Mouse (Mus musculus): ENCODE measurements around the gene Birc2. TPM values are rescaled to one million over a fixed set of nuclear protein-coding genes. Genes with fewer than 3 reads are reported as not detected.

The Birc2 gene
- polyA plus RNA-seq, 1 experiment from 2014 or later = 41.8 TPM

GRCm38 (mm10) chr9:7773686-7774085, 63.2 kb downstream of the Birc2 start:
- H3K27me3 ChIP-seq (ENCODE audit: control insufficient read depth, insufficient read depth, low read depth, low read length) = no peaks in the 10 kb centered on the region
- WGBS = 98% methylated on average over 5 of the region's 5 CpGs
- H3K4me1 ChIP-seq (ENCODE audit: control insufficient read depth, insufficient read depth, low read length) = no peaks in the 10 kb centered on the region
- no peak overlapping the region for H3K4me3 ChIP-seq (ENCODE audit: low read depth, low read length)
- ATAC-seq = no peak
- H3K27ac ChIP-seq (ENCODE audit: low read length) = no peak overlapping the region
- H3K4me2 ChIP-seq (ENCODE audit: low read length) = no peak overlapping the region
- no peak overlapping the region for H3K9ac ChIP-seq (ENCODE audit: low read depth, low read length)
- no peaks in the 10 kb centered on the region for H3K36me3 ChIP-seq (ENCODE audit: control insufficient read depth, insufficient read depth, low read length)
- no peaks in the 10 kb centered on the region for H3K9me3 ChIP-seq (replicated peaks; ENCODE audit: control insufficient read depth, low read length, poor library complexity, severe bottlenecking)

DNA sequence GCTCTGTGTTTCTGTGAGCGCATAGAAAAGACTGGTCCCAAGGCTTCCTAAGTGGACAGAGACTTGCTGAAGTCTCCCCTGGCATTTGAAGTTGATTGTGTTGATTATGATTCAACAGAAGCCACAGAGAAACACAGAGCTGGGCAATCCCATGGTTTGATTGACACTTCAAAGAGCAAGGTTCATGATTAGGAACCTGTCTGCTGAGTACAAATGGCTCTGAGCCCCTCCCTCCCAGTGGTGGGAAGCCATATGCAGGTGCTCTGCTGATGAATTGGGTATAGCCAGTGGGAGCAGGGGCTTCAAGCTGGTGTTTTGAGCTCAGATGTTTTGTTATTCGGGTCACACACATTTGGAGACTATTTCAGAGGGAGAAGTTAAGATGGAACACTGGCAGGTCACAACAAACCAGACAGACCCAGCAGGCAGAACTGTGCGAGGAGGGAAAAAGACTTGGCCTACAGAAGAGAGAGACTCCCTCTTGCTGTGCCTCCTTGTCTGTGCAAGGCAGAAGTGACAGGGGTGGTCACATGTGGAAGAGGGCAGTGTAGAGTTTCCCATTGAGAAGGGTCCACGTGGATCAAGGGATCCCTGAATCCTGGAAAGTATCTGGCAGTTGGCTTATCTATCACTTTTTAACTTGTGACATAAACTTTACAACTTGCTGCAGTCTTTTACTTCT, 64.0 kb downstream of the Birc2 start:
- WGBS = 61% methylated on average over 4 of the region's 4 CpGs
- H3K27ac ChIP-seq (ENCODE audit: low read length) = no peak overlapping the region
- ATAC-seq = no peak

DNA sequence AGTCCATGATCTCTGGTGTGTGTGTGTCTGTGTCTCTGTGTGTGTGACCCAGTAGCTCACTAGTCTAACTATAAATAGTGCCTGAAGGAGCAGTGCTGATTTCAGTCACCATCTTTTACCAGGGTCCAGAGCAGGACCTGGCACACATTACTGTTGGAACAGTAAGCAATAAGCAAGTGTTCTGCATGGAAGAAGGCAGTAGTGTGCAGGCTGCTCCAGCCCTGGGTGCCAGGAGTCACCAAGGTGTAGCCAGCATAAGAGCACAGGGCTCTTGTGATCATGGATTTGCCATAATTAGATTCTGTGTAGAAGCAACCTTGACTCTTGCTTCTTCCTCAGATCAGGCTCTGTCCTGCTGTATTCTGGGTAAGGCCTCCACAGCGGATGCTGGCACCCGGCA, 64.5 kb downstream of the Birc2 start:
- Histone ChIP-seq H3K4me1 (ENCODE audit: control insufficient read depth, insufficient read depth, low read length) (peaks cover 5% of the 10 kb centered on the region), H3K27me3 (ENCODE audit: control insufficient read depth, insufficient read depth, low read depth, low read length) (no peaks in the 10 kb centered on the region), H3K9ac (ENCODE audit: low read depth, low read length) (no peak overlapping the region), H3K4me2 (ENCODE audit: low read length) (no peak overlapping the region), H3K9me3 (replicated peaks; ENCODE audit: control insufficient read depth, low read length, poor library complexity, severe bottlenecking) (no peaks in the 10 kb centered on the region), H3K27ac (ENCODE audit: low read length) (no peak overlapping the region), H3K36me3 (ENCODE audit: control insufficient read depth, insufficient read depth, low read length) (no peaks in the 10 kb centered on the region), H3K4me3 (ENCODE audit: low read depth, low read length) (no peak overlapping the region)
- no peak for ATAC-seq
- 66% methylated on average over 2 of the region's 2 CpGs for WGBS

More for the DNA sequence above, 64.0 kb downstream of the Birc2 start:
- Histone ChIP-seq H3K9ac (ENCODE audit: low read depth, low read length) (no peak overlapping the region), H3K4me2 (ENCODE audit: low read length) (no peak overlapping the region), H3K4me1 (ENCODE audit: control insufficient read depth, insufficient read depth, low read length) (peaks cover 1% of the 10 kb centered on the region; the same call in 1 of the 2 replicates), H3K36me3 (ENCODE audit: control insufficient read depth, insufficient read depth, low read length) (no peaks in the 10 kb centered on the region), H3K27me3 (ENCODE audit: control insufficient read depth, insufficient read depth, low read depth, low read length) (no peaks in the 10 kb centered on the region), H3K4me3 (ENCODE audit: low read depth, low read length) (no peak overlapping the region), H3K9me3 (replicated peaks; ENCODE audit: control insufficient read depth, low read length, poor library complexity, severe bottlenecking) (no peaks in the 10 kb centered on the region)

- Histone ChIP-seq H3K4me2 (ENCODE audit: low read length) (no peak overlapping the region), H3K4me3 (ENCODE audit: low read depth, low read length) (no peak overlapping the region), H3K27me3 (ENCODE audit: control insufficient read depth, insufficient read depth, low read depth, low read length) (no peaks in the 10 kb centered on the region), H3K36me3 (ENCODE audit: control insufficient read depth, insufficient read depth, low read length) (no peaks in the 10 kb centered on the region), H3K4me1 (ENCODE audit: control insufficient read depth, insufficient read depth, low read length) (peaks cover 10% of the 10 kb centered on the region), H3K27ac (ENCODE audit: low read length) (no peak overlapping the region), H3K9me3 (replicated peaks; ENCODE audit: control insufficient read depth, low read length, poor library complexity, severe bottlenecking) (no peaks in the 10 kb centered on the region), H3K9ac (ENCODE audit: low read depth, low read length) (no peak overlapping the region)
- ATAC-seq = no peak
- 91% methylated on average over 5 of the region's 5 CpGs for WGBS
Observed at GRCm38 (mm10) chr9:7769491-7769890, 67.4 kb downstream of the Birc2 start.

DNA sequence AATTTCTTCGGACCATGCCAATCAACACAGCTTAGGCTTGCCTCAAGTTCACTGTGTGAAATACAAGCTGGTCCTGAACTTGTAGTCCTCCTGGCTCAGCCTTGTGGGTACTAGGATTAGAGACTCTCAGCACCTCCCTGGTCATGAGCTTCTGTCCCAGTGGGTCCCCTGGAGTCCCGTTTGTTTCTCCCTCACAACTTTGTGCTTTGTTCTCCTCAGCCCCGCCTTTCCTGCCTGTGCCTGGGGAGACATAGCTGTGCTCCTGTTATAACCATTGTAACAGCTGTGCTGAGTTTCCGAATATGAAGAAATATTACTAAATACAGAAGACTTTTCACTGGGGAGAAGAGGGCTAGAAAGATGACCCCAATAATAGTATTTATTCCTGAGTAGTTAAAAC, 67.8 kb downstream of the Birc2 start:
- Histone ChIP-seq H3K27ac (ENCODE audit: low read length) (no peak overlapping the region), H3K4me2 (ENCODE audit: low read length) (no peak overlapping the region), H3K9me3 (replicated peaks; ENCODE audit: control insufficient read depth, low read length, poor library complexity, severe bottlenecking) (no peaks in the 10 kb centered on the region), H3K27me3 (ENCODE audit: control insufficient read depth, insufficient read depth, low read depth, low read length) (no peaks in the 10 kb centered on the region), H3K4me1 (ENCODE audit: control insufficient read depth, insufficient read depth, low read length) (peaks cover 10% of the 10 kb centered on the region), H3K36me3 (ENCODE audit: control insufficient read depth, insufficient read depth, low read length) (no peaks in the 10 kb centered on the region), H3K4me3 (ENCODE audit: low read depth, low read length) (no peak overlapping the region), H3K9ac (ENCODE audit: low read depth, low read length) (no peak overlapping the region)
- no peak for ATAC-seq
- WGBS = 63% methylated on average over 4 of the region's 4 CpGs

Small RNAs within 50 kb of the gene (microRNA-seq; reads per million reads assigned to microRNA genes)
- 4.8 reads per million, percentile 23 among the genes with 10 or more reads in this experiment for gene Mir5618

Other genes starting within 250 kb of the Birc2 start
- not detected in 2 replicates for gene Mmp20, start 208.8 kb downstream of the Birc2 start, polyA plus RNA-seq (2015; fragmentation: Nextera tagmentation; extraction: Ambion mirVana)
- gene Mmp7, start 145.0 kb downstream of the Birc2 start, polyA plus RNA-seq (2015; fragmentation: Nextera tagmentation; extraction: Ambion mirVana) = not detected in 2 replicates
- gene Tmem123, start 73.0 kb downstream of the Birc2 start, polyA plus RNA-seq (2015; fragmentation: Nextera tagmentation; extraction: Ambion mirVana) = 14.5 and 15.3 TPM in 2 replicates
- gene Birc3, start 36.1 kb upstream of the Birc2 start, polyA plus RNA-seq (2015; fragmentation: Nextera tagmentation; extraction: Ambion mirVana) = 1.5 and 1.8 TPM in 2 replicates
- gene Yap1, start 167.5 kb upstream of the Birc2 start, polyA plus RNA-seq (2015; fragmentation: Nextera tagmentation; extraction: Ambion mirVana) = 5.3 and 5.4 TPM in 2 replicates
- gene Cfap300, start 205.8 kb upstream of the Birc2 start, polyA plus RNA-seq (2015; fragmentation: Nextera tagmentation; extraction: Ambion mirVana) = 16.1 and 17.2 TPM in 2 replicates

All from midbrain, embryonic 16.5 days (tissue).